Mouse (Mus musculus): ENCODE measurements around the gene Atp6v1e2.
A peak's percentile ranks its signal among the peaks of the same experiment; 100 is the strongest.

Atp6v1e2 gene

GRCm38 (mm10) chr17:86915540-86915939 is 32.2 kb downstream of the Atp6v1e2 start:
- peak; percentile 29 for DNase-seq (ENCODE audit: low read depth)

GRCm38 (mm10) chr17:86913003-86913607 is 34.6 kb downstream of the Atp6v1e2 start:
- DNase-seq (ENCODE audit: low read depth), result no peak

GRCm38 (mm10) chr17:86911261-86911660 is 36.4 kb downstream of the Atp6v1e2 start:
- no peak for DNase-seq (ENCODE audit: low read depth)

GRCm38 (mm10) chr17:86909733-86910495 is 37.8 kb downstream of the Atp6v1e2 start:
- peak; percentile 31 for DNase-seq (ENCODE audit: low read depth)

- DNase-seq (ENCODE audit: low read depth), result no peak
Observed at GRCm38 (mm10) chr17:86908316-86908715, 39.4 kb downstream of the Atp6v1e2 start.

- DNase-seq (ENCODE audit: low read depth), result no peak
Observed at GRCm38 (mm10) chr17:86907092-86907491, 40.6 kb downstream of the Atp6v1e2 start.

- no peak for DNase-seq (ENCODE audit: low read depth)
Observed at GRCm38 (mm10) chr17:86906601-86907000, 41.1 kb downstream of the Atp6v1e2 start.

- peak; percentile 69 for DNase-seq (ENCODE audit: low read depth)
Observed at GRCm38 (mm10) chr17:86906136-86906461, 41.6 kb downstream of the Atp6v1e2 start.

GRCm38 (mm10) chr17:86905297-86906135 is 42.2 kb downstream of the Atp6v1e2 start:
- DNase-seq (ENCODE audit: low read depth), result peak; percentile 20

GRCm38 (mm10) chr17:86904206-86904605 is 43.5 kb downstream of the Atp6v1e2 start:
- DNase-seq (ENCODE audit: low read depth), result peak; percentile 81

GRCm38 (mm10) chr17:86903596-86903995 is 44.1 kb downstream of the Atp6v1e2 start:
- peak; percentile 70 for DNase-seq (ENCODE audit: low read depth)

GRCm38 (mm10) chr17:86902399-86903067 is 45.2 kb downstream of the Atp6v1e2 start:
- no peak for DNase-seq (ENCODE audit: low read depth)

- no peak for DNase-seq (ENCODE audit: low read depth)
Observed at GRCm38 (mm10) chr17:86900564-86900963, 47.1 kb downstream of the Atp6v1e2 start.

- no peak for DNase-seq (ENCODE audit: low read depth)
Observed at GRCm38 (mm10) chr17:86899821-86900220, 47.9 kb downstream of the Atp6v1e2 start.

GRCm38 (mm10) chr17:86897486-86898165 is 50.1 kb downstream of the Atp6v1e2 start:
- no peak for DNase-seq (ENCODE audit: low read depth)

GRCm38 (mm10) chr17:86895191-86895590 is 52.5 kb downstream of the Atp6v1e2 start:
- DNase-seq (ENCODE audit: low read depth), result no peak
